Mouse (Mus musculus): Measurements from ENCODE around the gene Zfp622.

The Zfp622 gene

DNA sequence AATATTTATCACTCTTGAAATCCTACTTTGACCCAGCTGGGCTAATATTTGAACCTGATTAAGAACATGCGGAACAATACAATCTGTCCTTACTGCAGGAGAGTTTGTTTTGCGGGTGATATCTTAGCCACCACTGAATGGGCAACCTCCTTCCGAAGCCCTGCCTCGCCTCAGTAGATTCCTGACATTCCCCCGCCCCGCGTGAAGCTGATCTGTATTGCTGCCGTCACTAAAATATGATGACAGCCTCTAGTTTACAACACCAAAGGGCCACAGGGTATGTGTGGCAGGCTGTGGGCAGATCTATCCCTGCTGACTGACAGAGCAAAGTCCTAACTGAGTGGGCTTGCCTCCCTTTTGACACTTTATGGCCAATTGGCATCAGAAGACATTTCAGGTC is 38.9 kb upstream of the Zfp622 start:
- Histone ChIP-seq H3K36me3 (ENCODE audit: insufficient read depth, low read length) (no peaks in the 10 kb centered on the region), H3K27me3 (ENCODE audit: insufficient read depth, low read length) (no peaks in the 10 kb centered on the region), H3K4me1 (replicated peaks; ENCODE audit: low read depth, low read length) (peaks cover 8% of the 10 kb centered on the region), H3K4me3 (replicated peaks; ENCODE audit: low read length) (no peak overlapping the region), H3K9me3 (ENCODE audit: low read length) (no peaks in the 10 kb centered on the region)
- TF ChIP-seq CTCF (conservative IDR thresholded peaks at IDR 0.05; ENCODE audit: low read length) (no peak), POU5F1 (IDR thresholded peaks at IDR 0.05; ENCODE audit: borderline replicate concordance, low read length) (no peak), NANOG (IDR thresholded peaks at IDR 0.05; ENCODE audit: borderline replicate concordance, low read length) (no peak)

DNA sequence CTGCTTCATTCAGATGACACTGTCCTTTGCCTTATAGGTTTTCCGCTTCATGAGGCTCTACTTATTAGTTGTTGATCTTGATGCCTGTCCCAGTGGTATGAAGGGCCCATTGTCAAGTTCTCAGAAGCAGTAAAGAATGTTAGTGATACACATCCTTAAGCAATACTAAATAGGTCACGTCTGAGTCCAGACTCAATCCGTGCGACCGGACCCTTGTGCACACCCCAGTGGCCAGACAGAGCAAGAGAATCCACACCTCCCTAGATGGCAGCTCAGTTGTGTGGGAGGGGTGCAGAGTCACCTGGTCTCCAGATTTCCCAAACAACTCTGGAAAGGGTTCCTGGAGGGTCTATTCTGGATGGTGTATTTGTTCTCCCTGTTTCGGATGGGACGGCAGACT is 37.7 kb upstream of the Zfp622 start:
- Histone ChIP-seq H3K27me3 (ENCODE audit: insufficient read depth, low read length) (no peaks in the 10 kb centered on the region), H3K4me3 (replicated peaks; ENCODE audit: low read length) (no peak overlapping the region), H3K4me1 (replicated peaks; ENCODE audit: low read depth, low read length) (peaks cover 9% of the 10 kb centered on the region; the same call in 1 of the 2 replicates), H3K36me3 (ENCODE audit: insufficient read depth, low read length) (no peaks in the 10 kb centered on the region), H3K9me3 (ENCODE audit: low read length) (no peaks in the 10 kb centered on the region)
- no peak for TF ChIP-seq POU5F1 (IDR thresholded peaks at IDR 0.05; ENCODE audit: borderline replicate concordance, low read length)
- no peak for TF ChIP-seq NANOG (IDR thresholded peaks at IDR 0.05; ENCODE audit: borderline replicate concordance, low read length)
- no peak for TF ChIP-seq CTCF (conservative IDR thresholded peaks at IDR 0.05; ENCODE audit: low read length)

GRCm38 (mm10) chr15:25947383-25947782 is 36.8 kb upstream of the Zfp622 start:
- H3K9me3 ChIP-seq (ENCODE audit: low read length): no peaks in the 10 kb centered on the region
- H3K4me3 ChIP-seq (replicated peaks; ENCODE audit: low read length): no peak overlapping the region
- peaks cover 9% of the 10 kb centered on the region; the same call in 1 of the 2 replicates for H3K4me1 ChIP-seq (replicated peaks; ENCODE audit: low read depth, low read length)
- H3K36me3 ChIP-seq (ENCODE audit: insufficient read depth, low read length): no peaks in the 10 kb centered on the region
- H3K27me3 ChIP-seq (ENCODE audit: insufficient read depth, low read length): no peaks in the 10 kb centered on the region
- no peak for TF ChIP-seq NANOG (IDR thresholded peaks at IDR 0.05; ENCODE audit: borderline replicate concordance, low read length)
- no peak for TF ChIP-seq CTCF (conservative IDR thresholded peaks at IDR 0.05; ENCODE audit: low read length)
- TF ChIP-seq POU5F1 (IDR thresholded peaks at IDR 0.05; ENCODE audit: borderline replicate concordance, low read length): no peak

GRCm38 (mm10) chr15:25948257-25949223 is 35.6 kb upstream of the Zfp622 start:
- Histone ChIP-seq H3K4me3 (replicated peaks; ENCODE audit: low read length) (no peak overlapping the region), H3K27me3 (ENCODE audit: insufficient read depth, low read length) (no peaks in the 10 kb centered on the region), H3K9me3 (ENCODE audit: low read length) (no peaks in the 10 kb centered on the region), H3K4me1 (replicated peaks; ENCODE audit: low read depth, low read length) (peaks cover 9% of the 10 kb centered on the region; the same call in 1 of the 2 replicates), H3K36me3 (ENCODE audit: insufficient read depth, low read length) (no peaks in the 10 kb centered on the region)
- TF ChIP-seq NANOG (IDR thresholded peaks at IDR 0.05; ENCODE audit: borderline replicate concordance, low read length) (no peak), CTCF (conservative IDR thresholded peaks at IDR 0.05; ENCODE audit: low read length) (no peak), POU5F1 (IDR thresholded peaks at IDR 0.05; ENCODE audit: borderline replicate concordance, low read length) (no peak)

DNA sequence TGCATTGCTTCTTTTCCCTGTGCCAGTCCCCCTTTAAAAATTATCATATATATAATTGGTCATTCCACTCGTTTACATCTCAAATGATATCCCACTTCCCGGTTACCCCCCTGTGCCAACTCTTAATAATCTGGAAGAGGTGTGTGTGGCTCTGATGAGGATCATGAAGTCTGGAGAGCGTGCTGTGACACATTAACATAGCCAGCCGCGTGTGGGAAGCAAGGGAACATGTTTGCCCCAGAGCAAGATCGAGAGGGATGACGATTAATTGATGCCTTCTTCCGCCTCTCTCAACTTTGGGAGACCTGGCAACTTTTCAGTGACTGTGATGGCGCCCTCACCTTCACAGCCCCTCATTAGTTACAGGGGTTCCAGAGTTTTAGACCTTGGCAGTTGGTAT is 34.5 kb upstream of the Zfp622 start:
- Histone ChIP-seq H3K4me1 (replicated peaks; ENCODE audit: low read depth, low read length) (peaks cover 9% of the 10 kb centered on the region; the same call in 1 of the 2 replicates), H3K27me3 (ENCODE audit: insufficient read depth, low read length) (no peaks in the 10 kb centered on the region), H3K9me3 (ENCODE audit: low read length) (no peaks in the 10 kb centered on the region), H3K4me3 (replicated peaks; ENCODE audit: low read length) (no peak overlapping the region), H3K36me3 (ENCODE audit: insufficient read depth, low read length) (no peaks in the 10 kb centered on the region)
- no peak for TF ChIP-seq CTCF (conservative IDR thresholded peaks at IDR 0.05; ENCODE audit: low read length)
- TF ChIP-seq NANOG (IDR thresholded peaks at IDR 0.05; ENCODE audit: borderline replicate concordance, low read length): no peak
- TF ChIP-seq POU5F1 (IDR thresholded peaks at IDR 0.05; ENCODE audit: borderline replicate concordance, low read length): no peak

- Histone ChIP-seq H3K27me3 (ENCODE audit: insufficient read depth, low read length) (no peaks in the 10 kb centered on the region), H3K9me3 (ENCODE audit: low read length) (no peaks in the 10 kb centered on the region), H3K4me3 (replicated peaks; ENCODE audit: low read length) (no peak overlapping the region), H3K36me3 (ENCODE audit: insufficient read depth, low read length) (no peaks in the 10 kb centered on the region), H3K4me1 (replicated peaks; ENCODE audit: low read depth, low read length) (peaks cover 9% of the 10 kb centered on the region; the same call in 1 of the 2 replicates)
- TF ChIP-seq POU5F1 (IDR thresholded peaks at IDR 0.05; ENCODE audit: borderline replicate concordance, low read length) (no peak), NANOG (IDR thresholded peaks at IDR 0.05; ENCODE audit: borderline replicate concordance, low read length) (no peak), CTCF (conservative IDR thresholded peaks at IDR 0.05; ENCODE audit: low read length) (no peak)
Measured at GRCm38 (mm10) chr15:25950584-25950983, 33.6 kb upstream of the Zfp622 start.

DNA sequence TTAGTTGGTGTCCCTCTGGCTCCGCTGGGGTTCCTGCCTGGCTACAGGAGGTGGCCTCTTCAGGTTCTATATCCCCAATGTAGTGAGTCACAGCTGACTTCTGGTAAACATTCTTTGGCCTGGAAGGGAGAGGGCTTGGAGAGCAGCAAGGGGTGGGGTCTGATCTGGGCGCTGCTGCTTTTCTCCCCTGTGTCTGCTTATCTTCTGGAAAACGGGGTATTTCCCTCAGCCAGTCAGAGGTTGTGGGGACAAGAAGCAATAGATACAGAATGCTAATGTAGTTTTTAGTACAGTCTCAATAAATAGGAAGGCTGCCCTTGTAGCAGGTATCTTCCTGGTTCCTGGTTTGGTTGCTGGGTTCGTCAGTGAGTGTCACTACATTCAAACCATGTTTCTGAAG is 33.1 kb upstream of the Zfp622 start:
- TF ChIP-seq POU5F1 (IDR thresholded peaks at IDR 0.05; ENCODE audit: borderline replicate concordance, low read length) (no peak), NANOG (IDR thresholded peaks at IDR 0.05; ENCODE audit: borderline replicate concordance, low read length) (no peak), CTCF (conservative IDR thresholded peaks at IDR 0.05; ENCODE audit: low read length) (no peak)

GRCm38 (mm10) chr15:25956001-25956400 is 28.2 kb upstream of the Zfp622 start:
- no peaks in the 10 kb centered on the region for H3K36me3 ChIP-seq (ENCODE audit: insufficient read depth, low read length)
- H3K9me3 ChIP-seq (ENCODE audit: low read length): no peaks in the 10 kb centered on the region
- no peak overlapping the region for H3K4me3 ChIP-seq (replicated peaks; ENCODE audit: low read length)
- TF ChIP-seq NANOG (IDR thresholded peaks at IDR 0.05; ENCODE audit: borderline replicate concordance, low read length): no peak
- TF ChIP-seq POU5F1 (IDR thresholded peaks at IDR 0.05; ENCODE audit: borderline replicate concordance, low read length): no peak
- no peak for TF ChIP-seq CTCF (conservative IDR thresholded peaks at IDR 0.05; ENCODE audit: low read length)
- H3K27me3 ChIP-seq (ENCODE audit: insufficient read depth, low read length): no peaks in the 10 kb centered on the region
- peaks cover under 1% of the 10 kb centered on the region; the same call in 1 of the 2 replicates for H3K4me1 ChIP-seq (replicated peaks; ENCODE audit: low read depth, low read length)

More for the DNA sequence above, 33.1 kb upstream of the Zfp622 start:
- Histone ChIP-seq H3K9me3 (ENCODE audit: low read length) (no peaks in the 10 kb centered on the region), H3K4me1 (replicated peaks; ENCODE audit: low read depth, low read length) (peaks cover 9% of the 10 kb centered on the region; the same call in 1 of the 2 replicates), H3K36me3 (ENCODE audit: insufficient read depth, low read length) (no peaks in the 10 kb centered on the region), H3K4me3 (replicated peaks; ENCODE audit: low read length) (no peak overlapping the region), H3K27me3 (ENCODE audit: insufficient read depth, low read length) (no peaks in the 10 kb centered on the region)
